Mouse (Mus musculus): Measurements from ENCODE around the gene Tie1. TPM values are rescaled to one million over a fixed set of nuclear protein-coding genes. Genes with fewer than 3 reads are reported as not detected.

Tie1 gene
- polyA plus RNA-seq, 1 experiment from 2014 or later, result 10.8 TPM

GRCm38 (mm10) chr4:118446415-118447153 lies 43.3 kb downstream of the Tie1 start:
- no peaks in the 10 kb centered on the region for H3K27me3 ChIP-seq (replicated peaks; ENCODE audit: control insufficient read depth, insufficient read depth, low read length)
- 27% methylated on average over 24 of the region's 24 CpGs for WGBS
- DNase-seq (ENCODE audit: low spot score) (peak; percentile 23), ATAC-seq (no peak)
- no peak overlapping the region for H3K27ac ChIP-seq (ENCODE audit: low read depth, low read length)
- H3K9ac ChIP-seq (ENCODE audit: low read length), result peak overlapping the region; percentile 52; the same call in 1 of the 2 replicates
- no peaks in the 10 kb centered on the region for H3K36me3 ChIP-seq (ENCODE audit: control insufficient read depth, insufficient read depth, low read length)
- H3K9me3 ChIP-seq (replicated peaks; ENCODE audit: control insufficient read depth, low read length), result no peaks in the 10 kb centered on the region
- peak overlapping the region; percentile 62 for H3K4me2 ChIP-seq (ENCODE audit: low read length)
- peak overlapping the region; percentile 31 for H3K4me3 ChIP-seq (ENCODE audit: low read depth, low read length)
- peaks cover 5% of the 10 kb centered on the region; the same call in 1 of the 2 replicates for H3K4me1 ChIP-seq (ENCODE audit: control insufficient read depth, insufficient read depth, low read length)

DNA sequence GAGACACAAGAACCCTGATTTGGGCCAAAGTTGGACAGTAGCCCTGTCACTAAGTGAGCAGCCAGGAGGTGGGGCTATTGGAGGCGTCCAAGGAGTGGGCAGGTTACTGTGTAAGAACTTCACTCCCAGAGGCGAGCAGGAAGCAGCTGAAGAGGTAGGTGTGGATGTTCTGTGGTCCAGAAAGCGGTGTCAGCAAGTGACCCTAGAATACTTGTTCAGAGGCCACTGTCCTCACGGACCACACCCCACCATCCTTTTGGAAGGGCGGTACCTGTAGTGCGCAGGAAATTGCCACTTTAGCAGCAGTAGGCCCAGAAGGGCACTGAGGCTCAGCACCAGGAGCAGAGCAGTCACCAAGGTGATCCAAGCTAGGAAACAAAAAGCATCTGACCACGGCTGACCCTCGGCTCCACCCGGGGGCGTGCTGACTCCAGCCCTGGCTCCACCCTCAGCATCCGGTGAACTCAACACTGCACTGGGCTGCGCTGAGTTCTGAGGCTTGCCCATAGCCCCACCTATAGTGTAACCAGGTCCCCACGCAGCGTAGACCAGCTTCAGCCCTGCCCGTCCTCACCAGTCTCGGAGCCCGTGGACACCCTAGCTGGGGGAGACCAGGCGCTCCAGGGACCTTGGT lies 44.0 kb downstream of the Tie1 start:
- DNase-seq (ENCODE audit: low spot score), result peak; percentile 21
- H3K27me3 ChIP-seq (replicated peaks; ENCODE audit: control insufficient read depth, insufficient read depth, low read length), result no peaks in the 10 kb centered on the region
- peaks cover 5% of the 10 kb centered on the region; the same call in 1 of the 2 replicates for H3K4me1 ChIP-seq (ENCODE audit: control insufficient read depth, insufficient read depth, low read length)
- no peak overlapping the region; the same call in 1 of the 2 replicates for H3K27ac ChIP-seq (ENCODE audit: low read depth, low read length)
- H3K36me3 ChIP-seq (ENCODE audit: control insufficient read depth, insufficient read depth, low read length), result no peaks in the 10 kb centered on the region
- peak overlapping the region; percentile 62 for H3K4me2 ChIP-seq (ENCODE audit: low read length)
- ATAC-seq, result peak; percentile 72
- H3K9me3 ChIP-seq (replicated peaks; ENCODE audit: control insufficient read depth, low read length), result no peaks in the 10 kb centered on the region
- H3K9ac ChIP-seq (ENCODE audit: low read length), result peak overlapping the region; percentile 52; the same call in 1 of the 2 replicates
- H3K4me3 ChIP-seq (ENCODE audit: low read depth, low read length), result peak overlapping the region; percentile 31
- WGBS, result 22% methylated on average over 18 of the region's 18 CpGs

DNA sequence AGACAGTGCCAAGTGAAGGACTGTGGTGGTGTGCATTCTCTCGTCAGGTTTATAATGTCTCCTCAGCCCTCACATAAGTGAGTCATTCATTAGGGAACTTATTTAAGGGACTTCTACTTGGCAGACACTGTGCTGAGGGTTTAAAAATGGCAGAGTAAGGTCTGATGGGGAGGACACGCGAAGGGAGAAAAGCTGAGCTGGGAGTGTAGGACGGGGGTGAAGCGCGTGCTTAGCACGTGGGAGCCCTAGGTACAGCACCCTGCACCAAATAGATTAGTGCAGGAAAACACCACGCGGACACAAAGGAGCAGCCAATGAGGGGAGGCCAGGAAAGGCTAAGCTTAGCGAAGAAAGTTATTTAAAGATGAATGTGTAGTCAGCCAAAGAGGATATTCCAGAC lies 44.8 kb downstream of the Tie1 start:
- Histone ChIP-seq H3K4me1 (ENCODE audit: control insufficient read depth, insufficient read depth, low read length) (peaks cover 5% of the 10 kb centered on the region; the same call in 1 of the 2 replicates), H3K9ac (ENCODE audit: low read length) (no peak overlapping the region), H3K9me3 (replicated peaks; ENCODE audit: control insufficient read depth, low read length) (no peaks in the 10 kb centered on the region), H3K4me3 (ENCODE audit: low read depth, low read length) (no peak overlapping the region), H3K4me2 (ENCODE audit: low read length) (no peak overlapping the region), H3K27ac (ENCODE audit: low read depth, low read length) (no peak overlapping the region), H3K27me3 (replicated peaks; ENCODE audit: control insufficient read depth, insufficient read depth, low read length) (no peaks in the 10 kb centered on the region), H3K36me3 (ENCODE audit: control insufficient read depth, insufficient read depth, low read length) (no peaks in the 10 kb centered on the region)
- ATAC-seq, result no peak
- 81% methylated on average over 10 of the region's 10 CpGs for WGBS
- DNase-seq (ENCODE audit: low spot score), result no peak

- Histone ChIP-seq H3K4me1 (ENCODE audit: control insufficient read depth, insufficient read depth, low read length) (peaks cover 20% of the 10 kb centered on the region), H3K4me3 (ENCODE audit: low read depth, low read length) (peak overlapping the region; percentile 62), H3K27ac (ENCODE audit: low read depth, low read length) (peak overlapping the region; percentile 70), H3K36me3 (ENCODE audit: control insufficient read depth, insufficient read depth, low read length) (peaks cover 9% of the 10 kb centered on the region), H3K4me2 (ENCODE audit: low read length) (peak overlapping the region; percentile 93), H3K27me3 (replicated peaks; ENCODE audit: control insufficient read depth, insufficient read depth, low read length) (no peaks in the 10 kb centered on the region), H3K9ac (ENCODE audit: low read length) (peak overlapping the region; percentile 60), H3K9me3 (replicated peaks; ENCODE audit: control insufficient read depth, low read length) (no peaks in the 10 kb centered on the region)
- ATAC-seq, result 0 out of 2 replicates have a peak, but pooled peaks have one; percentile 13
- DNase-seq (ENCODE audit: low spot score), result peak; percentile 42
- 8% methylated on average over 12 of the region's 12 CpGs for WGBS
These were observed 52.0 kb downstream of the Tie1 start for GRCm38 (mm10) chr4:118437829-118438253.

DNA sequence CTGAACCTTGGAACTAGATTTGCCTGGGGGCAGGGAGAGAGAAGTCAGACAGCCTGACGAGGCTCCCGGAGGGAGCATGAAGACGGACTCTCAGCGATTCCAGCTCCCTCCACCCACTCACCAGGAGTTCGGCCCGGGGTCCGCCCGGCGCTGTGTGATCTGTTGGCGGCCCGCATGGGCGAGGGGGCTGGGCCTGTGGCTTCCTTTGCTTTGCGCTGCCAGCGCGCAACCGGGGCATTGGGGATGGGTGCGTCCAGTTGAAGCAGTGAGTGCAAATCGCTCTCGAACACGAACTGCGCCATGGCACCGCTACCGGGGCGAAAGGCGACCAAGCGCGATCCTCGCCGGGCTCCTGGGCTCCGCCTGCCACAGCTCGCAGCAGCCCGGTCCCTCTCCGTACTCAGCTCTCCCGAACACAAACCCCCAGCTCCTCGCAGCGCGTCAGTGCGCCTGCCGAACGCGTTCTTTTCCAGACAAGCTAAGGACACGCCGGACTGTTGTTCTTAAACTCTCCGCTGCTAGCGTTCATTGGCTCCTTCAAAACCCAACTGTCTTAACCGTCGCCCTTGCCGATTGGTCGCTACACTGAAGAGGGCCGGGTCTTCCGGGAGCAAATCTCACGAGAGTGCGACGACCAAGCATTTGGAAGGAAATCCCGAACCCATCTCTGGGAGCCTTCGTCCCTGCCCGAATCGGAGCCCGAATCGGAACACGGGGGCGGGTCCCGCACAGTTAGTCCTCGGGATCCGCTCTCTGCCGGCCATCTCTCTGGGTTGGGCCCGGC lies 52.8 kb downstream of the Tie1 start, which contains the start of gene Cdc20:
Gene Cdc20 (minus strand): TSS at position 533 of the 784 bp plus-strand sequence.
- peak; percentile 98 for DNase-seq (ENCODE audit: low spot score)
- H3K27me3 ChIP-seq (replicated peaks; ENCODE audit: control insufficient read depth, insufficient read depth, low read length), result no peaks in the 10 kb centered on the region
- peak within 1 kb of the TSS; percentile 62 for H3K4me3 ChIP-seq (ENCODE audit: low read depth, low read length)
- no peaks in the 10 kb centered on the region for H3K9me3 ChIP-seq (replicated peaks; ENCODE audit: control insufficient read depth, low read length)
- under 1% methylated on average over 67 of the region's 67 CpGs for WGBS
- H3K9ac ChIP-seq (ENCODE audit: low read length), result peak within 1 kb of the TSS; percentile 74
- peaks cover 20% of the 10 kb centered on the region for H3K4me1 ChIP-seq (ENCODE audit: control insufficient read depth, insufficient read depth, low read length)
- ATAC-seq, result peak; percentile 98
- peak within 1 kb of the TSS; percentile 70 for H3K27ac ChIP-seq (ENCODE audit: low read depth, low read length)
- H3K4me2 ChIP-seq (ENCODE audit: low read length), result peak within 1 kb of the TSS; percentile 93
- H3K36me3 ChIP-seq (ENCODE audit: control insufficient read depth, insufficient read depth, low read length), result peaks cover 17% of the 10 kb centered on the region

DNA sequence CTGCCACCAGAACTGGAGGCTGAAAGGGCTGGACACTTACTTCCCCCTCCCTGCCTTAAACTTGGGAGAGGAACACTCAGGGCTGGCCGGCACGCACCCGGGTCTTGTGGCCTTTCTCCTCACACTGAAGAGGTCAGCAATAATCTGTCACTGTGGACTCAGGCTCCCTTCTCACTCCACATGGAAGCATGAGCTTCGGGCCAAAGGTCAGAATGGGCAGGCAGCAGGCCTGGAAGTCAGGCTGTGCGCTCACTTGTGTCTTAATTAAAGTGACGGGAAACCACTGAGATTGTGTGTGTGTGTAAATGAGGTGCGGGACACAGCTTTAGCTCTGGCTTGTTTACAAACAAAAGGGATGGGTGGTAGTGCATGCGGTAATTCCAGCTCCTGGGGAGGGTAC lies 57.5 kb downstream of the Tie1 start:
- Histone ChIP-seq H3K9ac (ENCODE audit: low read length) (no peak overlapping the region), H3K36me3 (ENCODE audit: control insufficient read depth, insufficient read depth, low read length) (peaks cover 31% of the 10 kb centered on the region), H3K4me1 (ENCODE audit: control insufficient read depth, insufficient read depth, low read length) (peaks cover 24% of the 10 kb centered on the region), H3K4me3 (ENCODE audit: low read depth, low read length) (no peak overlapping the region), H3K9me3 (replicated peaks; ENCODE audit: control insufficient read depth, low read length) (no peaks in the 10 kb centered on the region), H3K27me3 (replicated peaks; ENCODE audit: control insufficient read depth, insufficient read depth, low read length) (no peaks in the 10 kb centered on the region), H3K4me2 (ENCODE audit: low read length) (no peak overlapping the region), H3K27ac (ENCODE audit: low read depth, low read length) (no peak overlapping the region)
- DNase-seq (ENCODE audit: low spot score) (no peak), ATAC-seq (no peak)
- WGBS, result 79% methylated on average over 8 of the region's 8 CpGs

DNA sequence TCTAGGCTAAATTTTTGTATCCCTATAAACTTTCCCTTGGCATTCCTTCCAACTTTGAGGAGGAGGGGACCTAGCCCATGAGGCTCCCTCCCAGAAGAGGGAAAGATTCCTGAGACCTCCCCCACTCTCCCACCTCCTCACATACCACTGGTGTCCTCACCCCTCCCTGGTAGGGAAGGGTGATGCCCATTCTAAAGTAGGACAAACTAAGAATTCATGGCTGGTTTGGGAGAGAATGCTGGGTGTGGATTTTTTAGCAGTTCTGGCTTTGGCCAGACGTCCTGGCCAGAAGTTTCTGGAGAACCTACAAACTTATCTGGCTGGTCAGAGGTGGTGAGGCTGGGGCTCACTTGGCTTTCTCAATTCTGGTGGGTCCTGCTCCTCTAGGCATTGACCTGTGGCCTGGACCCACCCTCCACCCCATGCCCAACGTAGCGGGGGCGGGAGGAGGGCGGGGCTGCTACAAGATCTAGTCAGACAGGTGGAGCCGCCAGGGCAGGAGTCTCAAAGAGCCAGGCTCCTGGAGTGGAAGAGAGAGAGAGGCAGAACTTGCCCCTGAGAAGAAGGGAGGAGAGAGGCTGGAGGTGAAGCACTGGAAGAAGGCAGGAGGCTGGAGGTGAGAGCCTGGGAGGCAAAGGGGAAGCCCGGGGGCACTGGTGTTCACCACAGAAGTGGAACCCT lies 60.5 kb downstream of the Tie1 start:
- no peak for DNase-seq (ENCODE audit: low spot score)
- Histone ChIP-seq H3K4me3 (ENCODE audit: low read depth, low read length) (no peak overlapping the region), H3K9me3 (replicated peaks; ENCODE audit: control insufficient read depth, low read length) (no peaks in the 10 kb centered on the region), H3K36me3 (ENCODE audit: control insufficient read depth, insufficient read depth, low read length) (peaks cover 31% of the 10 kb centered on the region), H3K27me3 (replicated peaks; ENCODE audit: control insufficient read depth, insufficient read depth, low read length) (no peaks in the 10 kb centered on the region), H3K9ac (ENCODE audit: low read length) (no peak overlapping the region), H3K4me2 (ENCODE audit: low read length) (no peak overlapping the region), H3K4me1 (ENCODE audit: control insufficient read depth, insufficient read depth, low read length) (peaks cover 9% of the 10 kb centered on the region), H3K27ac (ENCODE audit: low read depth, low read length) (no peak overlapping the region)
- WGBS, result 68% methylated on average over 7 of the region's 7 CpGs
- ATAC-seq, result no peak

GRCm38 (mm10) chr4:118428531-118429214 lies 61.2 kb downstream of the Tie1 start:
- ATAC-seq (peak; percentile 13; the same call in 1 of the 2 replicates), DNase-seq (ENCODE audit: low spot score) (no peak)
- Histone ChIP-seq H3K9ac (ENCODE audit: low read length) (peak overlapping the region; percentile 73), H3K36me3 (ENCODE audit: control insufficient read depth, insufficient read depth, low read length) (peaks cover 31% of the 10 kb centered on the region), H3K27me3 (replicated peaks; ENCODE audit: control insufficient read depth, insufficient read depth, low read length) (no peaks in the 10 kb centered on the region), H3K4me2 (ENCODE audit: low read length) (peak overlapping the region; percentile 69), H3K9me3 (replicated peaks; ENCODE audit: control insufficient read depth, low read length) (no peaks in the 10 kb centered on the region), H3K4me1 (ENCODE audit: control insufficient read depth, insufficient read depth, low read length) (peaks cover 8% of the 10 kb centered on the region), H3K4me3 (ENCODE audit: low read depth, low read length) (peak overlapping the region; percentile 40), H3K27ac (ENCODE audit: low read depth, low read length) (no peak overlapping the region)
- 58% methylated on average over 15 of the region's 15 CpGs for whole genome bisulfite sequencing

All from forebrain, embryonic 14.5 days (tissue).